Mouse (Mus musculus): ENCODE data around the gene Dot1l. TPM values are rescaled to one million over a fixed set of nuclear protein-coding genes. Genes with fewer than 3 reads are reported as not detected.
A peak's percentile ranks its signal among the peaks of the same experiment; 100 is the strongest.

The Dot1l gene
- polyA plus RNA-seq, 1 experiment from 2014 or later, result 6.2 TPM

DNA sequence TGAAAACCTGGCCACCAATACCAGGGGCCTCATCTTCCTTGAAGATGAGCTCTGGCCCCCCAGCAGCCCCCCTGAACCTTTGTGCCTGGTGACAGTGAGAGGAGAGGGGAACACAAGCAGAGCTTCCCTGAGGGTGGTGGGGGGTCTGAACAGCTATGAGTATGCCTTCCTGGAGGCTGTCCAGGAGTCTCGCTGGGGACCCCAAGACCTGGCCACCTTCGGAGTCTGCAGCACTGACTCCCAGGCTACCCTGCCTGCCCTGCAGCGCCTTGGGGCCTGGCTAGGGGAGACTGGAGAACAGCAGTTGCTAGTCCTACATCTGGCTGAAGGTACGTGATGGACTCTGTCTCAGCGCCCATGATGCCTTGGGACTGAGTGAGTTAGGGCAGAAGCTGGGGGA lies 50.3 kb downstream of the Dot1l start:
- TF ChIP-seq CTCF (IDR thresholded peaks at IDR 0.05; ENCODE audit: low read depth), result no peak
- Histone ChIP-seq H3K4me2 (replicated peaks; ENCODE audit: low read depth) (no peak overlapping the region), H3K27me3 (replicated peaks; ENCODE audit: control insufficient read depth, insufficient read depth, low read length) (peaks cover 20% of the 10 kb centered on the region), H3K9me3 (ENCODE audit: control insufficient read depth) (no peaks in the 10 kb centered on the region), H3K9ac (ENCODE audit: low read depth, low read length) (no peak overlapping the region), H3K4me3 (ENCODE audit: low read depth, low read length) (no peak overlapping the region), H3K4me1 (replicated peaks; ENCODE audit: control insufficient read depth, insufficient read depth, low read length) (0 out of 2 replicates have a peak, but pooled peaks cover 11% of the 10 kb centered on the region), H3K36me3 (ENCODE audit: control insufficient read depth, insufficient read depth) (peaks cover 44% of the 10 kb centered on the region), H3K27ac (ENCODE audit: low read depth, low read length) (no peak overlapping the region)
- ATAC-seq, result no peak
- WGBS, result 82% methylated on average over 5 of the region's 5 CpGs

DNA sequence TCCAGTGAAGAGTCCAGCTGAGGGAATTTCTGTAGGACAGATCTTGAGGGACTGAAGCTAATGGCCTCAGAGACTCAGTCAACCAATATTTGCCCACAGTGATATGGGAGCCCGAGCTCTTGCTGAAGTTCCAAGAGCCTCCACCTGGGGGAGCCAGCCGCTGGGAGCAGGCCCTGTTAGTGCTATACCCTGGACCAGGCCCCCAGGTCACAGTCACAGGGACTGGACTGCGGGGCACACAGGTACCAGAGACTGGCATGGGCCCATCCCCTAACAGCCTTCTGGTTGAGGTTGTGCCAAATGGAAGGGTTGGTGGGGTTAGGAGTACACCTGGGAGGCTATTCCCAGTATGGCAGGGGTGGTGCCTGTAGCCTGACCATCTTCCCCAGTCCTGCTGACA lies 50.9 kb downstream of the Dot1l start:
- Histone ChIP-seq H3K4me2 (replicated peaks; ENCODE audit: low read depth) (no peak overlapping the region), H3K27me3 (replicated peaks; ENCODE audit: control insufficient read depth, insufficient read depth, low read length) (peaks cover 20% of the 10 kb centered on the region), H3K27ac (ENCODE audit: low read depth, low read length) (no peak overlapping the region), H3K4me1 (replicated peaks; ENCODE audit: control insufficient read depth, insufficient read depth, low read length) (0 out of 2 replicates have a peak, but pooled peaks cover 13% of the 10 kb centered on the region), H3K36me3 (ENCODE audit: control insufficient read depth, insufficient read depth) (peaks cover 44% of the 10 kb centered on the region), H3K4me3 (ENCODE audit: low read depth, low read length) (no peak overlapping the region), H3K9me3 (ENCODE audit: control insufficient read depth) (no peaks in the 10 kb centered on the region), H3K9ac (ENCODE audit: low read depth, low read length) (no peak overlapping the region)
- ATAC-seq, result peak; percentile 51; the same call in 1 of the 2 replicates
- WGBS, result 17% methylated on average over 3 of the region's 3 CpGs
- peak; percentile 84 for TF ChIP-seq CTCF (IDR thresholded peaks at IDR 0.05; ENCODE audit: low read depth)

DNA sequence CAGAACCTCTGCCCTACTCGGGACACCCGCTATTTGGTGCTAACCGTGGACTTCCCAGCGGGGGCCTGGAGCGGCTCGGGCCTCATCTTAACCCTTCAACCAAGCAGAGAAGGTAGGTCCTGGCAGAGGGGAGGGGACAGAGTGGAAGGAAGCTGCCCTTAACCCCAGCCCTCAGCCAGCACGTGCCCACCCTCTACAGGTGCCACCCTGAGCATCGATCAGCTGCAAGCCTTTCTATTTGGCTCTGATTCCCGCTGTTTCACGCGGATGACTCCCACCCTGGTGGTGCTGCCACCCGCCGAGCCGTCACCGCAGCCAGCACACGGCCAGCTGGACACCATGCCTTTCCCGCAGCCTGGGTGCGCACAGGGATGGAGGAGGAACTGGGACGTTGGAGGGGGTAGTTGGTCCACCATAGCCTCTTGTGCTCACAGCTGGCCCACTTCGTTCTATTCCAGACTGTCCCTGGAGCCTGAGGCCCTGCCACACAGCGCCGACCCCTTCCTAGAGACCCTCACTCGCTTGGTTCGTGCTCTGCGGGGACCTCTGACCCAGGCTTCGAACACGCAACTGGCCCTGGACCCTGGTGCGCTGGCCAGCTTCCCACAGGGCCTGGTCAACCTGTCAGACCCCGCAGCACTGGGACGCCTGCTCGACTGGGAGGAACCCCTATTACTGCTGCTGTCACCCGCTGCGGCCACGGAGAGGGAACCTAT lies 51.5 kb downstream of the Dot1l start:
- ATAC-seq, result no peak
- 58% methylated on average over 34 of the region's 34 CpGs for WGBS
- Histone ChIP-seq H3K4me1 (replicated peaks; ENCODE audit: control insufficient read depth, insufficient read depth, low read length) (0 out of 2 replicates have a peak, but pooled peaks cover 13% of the 10 kb centered on the region), H3K36me3 (ENCODE audit: control insufficient read depth, insufficient read depth) (peaks cover 38% of the 10 kb centered on the region), H3K4me2 (replicated peaks; ENCODE audit: low read depth) (peak overlapping the region; percentile 87), H3K27ac (ENCODE audit: low read depth, low read length) (0 out of 2 replicates have a peak overlapping the region, but pooled peaks have one; percentile 35), H3K27me3 (replicated peaks; ENCODE audit: control insufficient read depth, insufficient read depth, low read length) (peaks cover 20% of the 10 kb centered on the region), H3K4me3 (ENCODE audit: low read depth, low read length) (peak overlapping the region; percentile 41), H3K9ac (ENCODE audit: low read depth, low read length) (0 out of 2 replicates have a peak overlapping the region, but pooled peaks have one; percentile 40), H3K9me3 (ENCODE audit: control insufficient read depth) (no peaks in the 10 kb centered on the region)
- TF ChIP-seq CTCF (IDR thresholded peaks at IDR 0.05; ENCODE audit: low read depth), result no peak

DNA sequence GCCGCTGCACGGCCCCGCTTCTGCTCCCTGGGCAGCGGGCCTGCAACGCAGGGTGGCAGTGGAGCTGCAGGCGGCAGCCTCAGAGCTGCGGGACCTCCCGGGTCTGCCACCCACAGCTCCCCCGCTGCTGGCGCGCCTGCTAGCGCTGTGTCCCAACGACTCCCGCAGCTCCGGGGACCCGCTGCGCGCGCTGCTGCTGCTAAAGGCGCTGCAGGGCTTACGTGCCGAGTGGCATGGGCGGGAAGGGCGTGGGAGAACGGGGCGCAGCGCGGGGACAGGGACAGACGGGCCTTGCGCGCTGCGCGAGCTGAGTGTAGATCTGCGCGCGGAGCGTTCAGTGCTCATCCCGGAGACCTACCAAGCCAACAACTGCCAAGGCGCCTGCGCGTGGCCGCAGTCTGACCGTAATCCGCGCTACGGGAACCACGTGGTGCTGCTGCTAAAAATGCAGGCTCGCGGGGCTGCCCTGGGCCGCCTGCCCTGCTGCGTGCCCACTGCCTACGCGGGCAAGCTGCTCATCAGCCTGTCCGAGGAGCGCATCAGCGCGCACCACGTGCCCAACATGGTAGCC lies 52.1 kb downstream of the Dot1l start:
- Histone ChIP-seq H3K4me2 (replicated peaks; ENCODE audit: low read depth) (peak overlapping the region; percentile 87), H3K27me3 (replicated peaks; ENCODE audit: control insufficient read depth, insufficient read depth, low read length) (peaks cover 20% of the 10 kb centered on the region), H3K27ac (ENCODE audit: low read depth, low read length) (peak overlapping the region; percentile 35; the same call in 1 of the 2 replicates), H3K36me3 (ENCODE audit: control insufficient read depth, insufficient read depth) (peaks cover 32% of the 10 kb centered on the region), H3K9me3 (ENCODE audit: control insufficient read depth) (no peaks in the 10 kb centered on the region), H3K4me1 (replicated peaks; ENCODE audit: control insufficient read depth, insufficient read depth, low read length) (0 out of 2 replicates have a peak, but pooled peaks cover 13% of the 10 kb centered on the region), H3K4me3 (ENCODE audit: low read depth, low read length) (peak overlapping the region; percentile 41), H3K9ac (ENCODE audit: low read depth, low read length) (peak overlapping the region; percentile 40; the same call in 1 of the 2 replicates)
- TF ChIP-seq CTCF (IDR thresholded peaks at IDR 0.05; ENCODE audit: low read depth), result no peak
- peak; percentile 48 for ATAC-seq
- 2% methylated on average over 57 of the region's 58 CpGs for WGBS

DNA sequence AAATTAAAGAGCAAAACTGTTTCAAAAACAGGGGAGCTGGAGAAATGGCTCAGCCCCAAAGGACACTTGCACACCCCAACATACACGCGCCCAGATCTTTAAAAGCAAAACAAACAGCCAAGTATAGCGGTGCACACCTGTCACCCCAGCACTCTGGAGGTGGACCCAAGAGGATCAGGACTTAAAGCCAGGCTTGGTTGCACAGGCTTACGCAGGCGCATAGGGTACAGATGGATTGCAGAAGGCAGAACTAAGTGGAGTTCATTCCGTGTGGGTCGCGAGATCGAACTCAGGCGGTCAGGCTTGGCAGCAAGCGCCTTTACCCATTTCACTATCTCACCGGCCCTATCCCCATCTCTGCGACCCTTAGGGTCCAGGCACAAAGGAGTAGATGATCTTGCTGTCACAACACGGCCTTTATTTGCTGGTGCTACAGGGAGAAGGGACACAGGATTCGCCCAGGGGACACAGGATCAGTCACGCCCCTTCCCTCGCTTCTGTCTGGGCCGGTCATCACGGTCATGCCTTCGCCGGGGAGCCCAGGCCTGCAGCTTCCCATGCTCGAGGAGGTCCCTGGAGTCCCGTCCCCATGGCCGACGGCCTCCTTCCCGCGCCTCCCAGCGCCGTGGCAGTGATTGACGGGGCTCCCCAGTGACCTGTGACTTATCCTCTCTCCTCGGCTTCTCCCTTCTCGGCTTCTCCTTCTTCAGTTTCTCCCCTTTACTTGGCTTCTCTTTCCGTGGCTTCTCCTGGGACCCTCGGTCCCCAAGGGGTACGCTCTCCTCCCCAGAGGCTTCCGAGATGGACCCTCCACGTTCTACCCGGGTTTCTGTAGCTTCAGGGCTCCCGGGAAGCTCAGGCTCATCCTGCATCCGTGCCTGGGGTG lies 53.3 kb downstream of the Dot1l start:
- Histone ChIP-seq H3K27ac (ENCODE audit: low read depth, low read length) (no peak overlapping the region), H3K9ac (ENCODE audit: low read depth, low read length) (0 out of 2 replicates have a peak overlapping the region, but pooled peaks have one; percentile 17), H3K4me3 (ENCODE audit: low read depth, low read length) (no peak overlapping the region), H3K36me3 (ENCODE audit: control insufficient read depth, insufficient read depth) (peaks cover 20% of the 10 kb centered on the region), H3K4me1 (replicated peaks; ENCODE audit: control insufficient read depth, insufficient read depth, low read length) (0 out of 2 replicates have a peak, but pooled peaks cover 13% of the 10 kb centered on the region), H3K4me2 (replicated peaks; ENCODE audit: low read depth) (peak overlapping the region; percentile 44), H3K27me3 (replicated peaks; ENCODE audit: control insufficient read depth, insufficient read depth, low read length) (peaks cover 20% of the 10 kb centered on the region), H3K9me3 (ENCODE audit: control insufficient read depth) (no peaks in the 10 kb centered on the region)
- WGBS, result 29% methylated on average over 40 of the region's 40 CpGs
- TF ChIP-seq CTCF (IDR thresholded peaks at IDR 0.05; ENCODE audit: low read depth), result no peak
- no peak for ATAC-seq

All from intestine, postnatal 0 days (tissue).